Mouse (Mus musculus): ENCODE data around the gene Ackr2.

DNA sequence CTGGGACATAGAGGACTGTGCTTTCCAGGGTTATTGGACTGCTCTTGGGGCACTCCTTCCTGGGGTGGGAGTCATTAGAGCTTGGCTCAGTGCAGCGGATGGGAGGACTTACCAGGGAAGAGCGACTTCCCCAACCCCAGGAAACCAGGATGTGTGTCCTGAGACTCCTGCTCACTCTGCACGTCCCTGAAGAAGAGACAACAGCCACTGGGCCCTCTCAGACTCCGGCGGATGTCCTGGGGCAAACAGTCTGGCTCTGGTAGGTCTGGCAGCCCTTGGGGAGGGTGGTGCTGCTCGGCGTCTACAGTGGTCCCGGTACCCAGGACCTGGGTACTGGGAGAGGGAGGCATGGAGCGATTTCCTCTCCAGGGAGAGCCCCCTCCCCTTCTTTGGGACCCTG, at the start of gene Ackr2:
- TF ChIP-seq EP300 (IDR thresholded peaks at IDR 0.05; ENCODE audit: insufficient read depth, low read depth, low read length) (no peak), CTCF (IDR thresholded peaks at IDR 0.05) (no peak)

Measured in heart, adult 2 months (tissue).